Mouse (Mus musculus) midbrain, postnatal 0 days (tissue): Measurements from ENCODE around the gene Serac1. TPM values are rescaled to one million over a fixed set of nuclear protein-coding genes. Genes with fewer than 3 reads are reported as not detected.

Experiments used
- ATAC-seq: fragments of 200-750 bp; cut with Nextera tagmentation; 2 replicates; pipeline ENCODE4 v1.8.0; 2017; ENCODE audit warnings: moderate number of reproducible peaks, mild to moderate bottlenecking, moderate TSS enrichment, moderate library complexity; ENCODE audit not compliant: low FRiP score
- DNase-seq: peaks from one replicate; pipeline ENCODE4 v3.0.0-alpha.2; 2015; ENCODE audit warnings: low spot score
- H3K27ac ChIP-seq: fragments of 300-500 bp; sonication (generic); 2 replicates; pipeline ENCODE4 v1.5.1; 2014; ENCODE audit warnings: low read depth, mild to moderate bottlenecking, low read length, mixed read lengths
- H3K27me3 ChIP-seq: fragments of 300-500 bp; sonication (generic); 2 replicates; pipeline ENCODE4 v1.6.1; 2014; ENCODE audit warnings: low read length, control low read depth, mixed read lengths; ENCODE audit not compliant: insufficient read depth
- H3K36me3 ChIP-seq: fragments of 300-500 bp; sonication (generic); 2 replicates; pipeline ENCODE4 v1.6.1; 2014; ENCODE audit warnings: low read length, control low read depth, mixed read lengths; ENCODE audit not compliant: insufficient read depth
- H3K4me1 ChIP-seq: fragments of 300-500 bp; sonication (generic); 2 replicates; pipeline ENCODE4 v1.6.1; 2014; ENCODE audit warnings: mild to moderate bottlenecking, control low read depth, antibody characterized with exemption, low read length, mixed read lengths; ENCODE audit not compliant: insufficient read depth
- H3K4me2 ChIP-seq: fragments of 300-500 bp; sonication (generic); 2 replicates; pipeline ENCODE4 v1.6.1; 2014; ENCODE audit warnings: low read depth, mild to moderate bottlenecking, low read length, mixed read lengths; ENCODE audit not compliant: poor library complexity, severe bottlenecking
- H3K4me3 ChIP-seq: fragments of 300-500 bp; sonication (generic); 2 replicates; pipeline ENCODE4 v1.5.1; 2014; ENCODE audit warnings: low read depth, mild to moderate bottlenecking, low read length, moderate library complexity
- H3K9ac ChIP-seq: fragments of 300-500 bp; sonication (generic); replicated peaks from 2 replicates; pipeline ENCODE4 v1.6.1; 2014; ENCODE audit warnings: mild to moderate bottlenecking, low read length, moderate library complexity, mixed read lengths; ENCODE audit not compliant: poor library complexity, severe bottlenecking
- H3K9me3 ChIP-seq: fragments of 300-500 bp; sonication (generic); 2 replicates; pipeline ENCODE4 v1.6.1; 2016; ENCODE audit warnings: low read length, control low read depth
- CTCF ChIP-seq: IDR thresholded peaks from 2 replicates; pipeline ENCODE4 v1.5.1; 2016; ENCODE audit warnings: antibody characterized with exemption, mild to moderate bottlenecking
- WGBS: fragments of 180-500 bp; shearing (Covaris S2); extraction: QIAGEN DNeasy Blood & Tissue Kit; methylation state at CpG from one replicate; pipeline ENCODE4 v1.1.7; 2014; 5-methylcytosine and 5-hydroxymethylcytosine counted together
- polyA plus RNA-seq: library from polyadenylated mRNA; unstranded; fragments of >200 nt; fragmentation: Nextera tagmentation; extraction: Ambion mirVana; gene quantifications from 2 replicates; pipeline ENCODE4 v1.2.1, GENCODE M21; 2015
- total RNA-seq: library from RNA; depleted of rRNA; stranded (reverse); fragments of >200 nt; gene quantifications from 2 replicates; pipeline ENCODE4 v1.2.3, GENCODE M21; 2014

The Serac1 gene
- total and polyA plus RNA-seq, 2 experiments from 2014 or later = 6.8 to 14.3 TPM

DNA sequence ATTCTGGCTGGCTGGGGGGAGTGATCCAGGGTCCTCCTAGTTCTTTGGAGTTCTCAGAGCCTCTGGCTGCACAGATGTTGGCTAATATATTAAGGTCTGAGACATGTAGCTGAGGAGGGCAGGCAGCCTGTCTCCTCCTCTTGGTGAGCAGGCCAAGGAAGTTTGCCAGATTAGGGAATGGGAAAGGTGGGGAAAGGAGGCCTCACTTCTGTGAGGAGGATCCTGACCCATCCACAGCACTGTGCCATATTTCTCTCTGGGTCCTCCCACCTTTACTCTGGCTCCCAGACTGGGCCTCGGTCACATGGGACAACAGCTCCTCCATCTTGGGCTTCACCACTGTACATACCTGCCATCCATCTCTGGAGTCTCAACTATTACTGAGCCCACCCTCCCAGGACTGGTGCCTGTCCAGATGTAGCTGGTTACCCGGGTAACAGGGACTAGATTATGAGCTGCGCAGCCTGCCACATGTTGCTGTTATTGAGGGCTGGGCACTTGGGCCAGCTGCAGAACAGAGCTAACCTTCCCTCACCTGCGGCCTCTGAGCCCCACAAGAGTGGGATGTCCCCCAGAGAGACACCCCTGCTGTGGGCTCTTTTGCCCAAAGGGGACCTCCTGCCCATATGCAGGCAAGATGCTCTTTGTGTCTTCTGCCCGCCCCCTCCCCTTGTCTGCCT, 72.3 kb downstream of the Serac1 start:
- WGBS = 85% methylated on average over 5 of the region's 5 CpGs
- H3K9ac ChIP-seq = no peak overlapping the region
- DNase-seq = no peak
- no peak overlapping the region for H3K4me2 ChIP-seq
- no peaks in the 10 kb centered on the region for H3K36me3 ChIP-seq
- no peaks in the 10 kb centered on the region for H3K9me3 ChIP-seq
- no peak for TF ChIP-seq CTCF
- no peak overlapping the region for H3K27ac ChIP-seq
- ATAC-seq = no peak; the same call in 1 of the 2 replicates
- no peaks in the 10 kb centered on the region for H3K27me3 ChIP-seq
- H3K4me3 ChIP-seq = no peak overlapping the region
- H3K4me1 ChIP-seq = peaks cover 10% of the 10 kb centered on the region

DNA sequence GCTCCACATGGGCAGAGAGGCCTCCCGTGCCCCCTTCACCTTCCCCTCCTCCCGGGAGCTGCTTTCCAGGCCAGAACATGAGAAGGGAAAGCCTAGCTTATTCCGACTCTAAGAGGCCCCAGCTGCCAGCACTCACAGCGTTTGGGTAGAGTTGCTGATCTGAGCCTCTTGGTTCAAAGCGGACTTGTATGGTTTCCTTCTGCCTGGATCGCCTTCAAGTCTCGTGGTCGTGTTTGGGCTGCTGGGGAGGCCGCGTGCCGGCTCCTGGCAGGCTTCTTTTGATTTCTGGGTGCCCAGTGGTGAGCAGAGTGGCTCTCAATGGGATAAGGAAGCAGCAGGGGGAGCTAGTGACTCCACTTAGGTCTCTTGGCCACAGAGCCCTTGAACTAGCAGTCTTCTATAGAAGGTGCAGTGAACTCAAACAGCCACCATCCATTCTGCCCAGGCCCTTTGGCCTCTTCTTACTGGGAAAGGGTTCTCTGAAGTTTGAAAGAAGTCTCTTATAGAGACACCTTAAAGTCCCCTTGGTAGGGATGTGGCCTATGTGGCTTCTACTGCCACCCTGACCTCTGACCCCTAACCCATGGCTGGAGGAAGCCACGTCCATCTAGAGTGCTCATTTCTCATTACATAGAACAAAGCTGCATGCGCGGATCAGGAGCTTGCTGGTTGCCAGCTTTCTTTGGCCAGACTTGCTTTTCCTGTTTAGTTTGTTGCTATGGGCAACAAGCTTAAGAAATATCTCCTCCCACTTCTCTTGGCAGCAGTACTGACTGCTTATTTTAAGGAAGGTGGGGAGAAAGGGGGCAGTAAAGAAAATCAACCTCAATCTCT, 73.7 kb downstream of the Serac1 start:
- H3K36me3 ChIP-seq = no peaks in the 10 kb centered on the region
- H3K9me3 ChIP-seq = no peaks in the 10 kb centered on the region
- H3K4me1 ChIP-seq = peaks cover 10% of the 10 kb centered on the region
- DNase-seq = peak; percentile 77
- peak; percentile 63; the same call in 1 of the 2 replicates for ATAC-seq
- TF ChIP-seq CTCF = peak; percentile 41
- peak overlapping the region; percentile 32; the same call in 1 of the 2 replicates for H3K27ac ChIP-seq
- H3K4me2 ChIP-seq = peak overlapping the region; percentile 24
- WGBS = 13% methylated on average over 14 of the region's 14 CpGs
- no peak overlapping the region for H3K9ac ChIP-seq
- no peaks in the 10 kb centered on the region for H3K27me3 ChIP-seq
- H3K4me3 ChIP-seq = no peak overlapping the region

DNA sequence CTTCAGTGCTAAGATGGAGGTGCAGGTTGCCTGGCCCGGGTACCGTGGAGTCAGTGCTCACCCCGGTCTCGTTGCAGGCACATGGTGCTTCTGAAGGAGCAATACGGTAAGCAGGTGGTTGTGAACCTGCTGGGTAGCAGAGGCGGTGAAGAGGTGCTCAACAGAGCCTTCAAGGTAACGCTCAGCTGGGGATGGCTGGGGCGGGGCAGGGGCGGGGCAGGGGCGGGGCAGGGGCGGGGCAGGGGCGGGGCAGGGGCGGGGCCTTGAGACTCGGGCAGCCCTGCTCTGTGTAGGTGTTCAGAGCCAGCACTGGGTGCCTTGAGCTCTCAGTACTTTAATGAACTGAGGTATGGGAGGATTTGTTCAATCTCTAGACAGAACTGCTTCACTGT, 74.3 kb downstream of the Serac1 start:
- no peaks in the 10 kb centered on the region for H3K9me3 ChIP-seq
- WGBS = 17% methylated on average over 10 of the region's 14 CpGs
- no peak for DNase-seq
- peaks cover 10% of the 10 kb centered on the region for H3K4me1 ChIP-seq
- no peak overlapping the region for H3K4me3 ChIP-seq
- peak; percentile 41; the same call in 1 of the 2 replicates for ATAC-seq
- TF ChIP-seq CTCF = no peak
- H3K4me2 ChIP-seq = no peak overlapping the region
- no peak overlapping the region for H3K9ac ChIP-seq
- no peaks in the 10 kb centered on the region for H3K36me3 ChIP-seq
- no peaks in the 10 kb centered on the region for H3K27me3 ChIP-seq
- 0 out of 2 replicates have a peak overlapping the region, but pooled peaks have one; percentile 32 for H3K27ac ChIP-seq

DNA sequence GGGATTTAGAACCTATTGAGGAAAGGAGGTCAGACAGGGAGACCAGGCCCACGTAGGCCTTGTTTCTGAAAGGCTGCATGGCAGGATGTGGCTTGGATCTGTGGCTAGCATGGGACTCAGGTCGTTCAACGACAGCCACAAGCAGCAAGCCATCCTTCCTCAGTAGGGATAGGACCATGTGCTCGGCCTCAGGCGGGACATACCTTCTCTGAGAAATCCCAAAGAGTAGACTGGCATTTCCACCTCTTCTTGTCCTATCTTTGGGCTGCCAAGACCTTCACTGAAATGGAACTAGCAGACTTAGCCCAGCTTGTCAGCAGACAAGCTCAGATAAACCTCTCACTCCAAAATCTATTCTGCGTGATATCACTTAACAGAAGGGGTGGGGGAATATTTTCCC, 75.9 kb downstream of the Serac1 start:
- H3K4me2 ChIP-seq = no peak overlapping the region
- no peak overlapping the region for H3K4me3 ChIP-seq
- H3K36me3 ChIP-seq = no peaks in the 10 kb centered on the region
- H3K27me3 ChIP-seq = no peaks in the 10 kb centered on the region
- H3K4me1 ChIP-seq = peaks cover 10% of the 10 kb centered on the region
- H3K27ac ChIP-seq = no peak overlapping the region
- 94% methylated on average over 6 of the region's 6 CpGs for WGBS
- TF ChIP-seq CTCF = no peak
- no peak for DNase-seq
- H3K9ac ChIP-seq = no peak overlapping the region
- no peak for ATAC-seq
- no peaks in the 10 kb centered on the region for H3K9me3 ChIP-seq

DNA sequence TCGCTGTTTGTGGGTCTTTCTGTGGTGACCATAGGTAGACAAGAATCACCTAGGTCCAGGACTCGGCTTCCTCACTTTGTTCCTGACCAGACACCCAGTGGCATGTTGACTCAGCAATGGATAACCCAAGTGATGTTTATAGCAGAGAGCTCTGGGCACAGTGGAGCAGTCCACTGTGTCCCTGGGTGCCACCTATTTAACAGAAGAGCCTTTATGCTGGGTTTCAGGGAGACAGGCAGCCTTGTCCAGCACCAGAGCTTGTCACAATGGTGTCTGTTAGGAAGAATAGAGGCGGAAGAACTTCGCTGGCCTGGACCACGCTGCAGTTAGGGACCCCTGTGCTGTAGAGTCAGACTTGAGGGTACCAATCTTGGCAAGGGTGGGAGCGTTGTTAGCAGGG, 77.0 kb downstream of the Serac1 start:
- no peaks in the 10 kb centered on the region for H3K27me3 ChIP-seq
- H3K4me1 ChIP-seq = peaks cover 13% of the 10 kb centered on the region
- H3K9ac ChIP-seq = no peak overlapping the region
- H3K27ac ChIP-seq = no peak overlapping the region
- no peaks in the 10 kb centered on the region for H3K9me3 ChIP-seq
- no peak overlapping the region for H3K4me2 ChIP-seq
- no peaks in the 10 kb centered on the region for H3K36me3 ChIP-seq
- ATAC-seq (no peak), DNase-seq (no peak)
- 88% methylated on average over 6 of the region's 6 CpGs for WGBS
- no peak for TF ChIP-seq CTCF
- no peak overlapping the region for H3K4me3 ChIP-seq

DNA sequence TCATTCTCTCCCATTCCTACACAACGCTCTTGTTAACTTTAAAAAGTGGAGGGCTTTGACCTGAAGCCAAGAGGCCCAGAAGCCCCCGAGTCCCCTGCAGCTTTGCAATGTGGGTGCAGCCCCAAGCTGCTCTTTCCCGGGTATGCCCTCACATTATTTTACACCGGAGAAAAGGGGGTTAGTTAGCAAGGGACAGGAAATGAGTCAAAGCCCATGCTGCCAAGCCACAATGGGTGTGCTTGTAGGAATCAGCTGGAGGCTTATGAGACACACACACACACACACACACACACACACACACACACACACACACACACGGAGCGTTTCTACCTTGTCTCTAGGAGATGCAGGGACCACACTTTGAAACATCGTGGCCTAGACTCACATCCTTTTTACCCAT, 77.7 kb downstream of the Serac1 start:
- Histone ChIP-seq H3K4me2 (no peak overlapping the region), H3K27me3 (no peaks in the 10 kb centered on the region), H3K4me1 (peaks cover 15% of the 10 kb centered on the region), H3K27ac (no peak overlapping the region), H3K36me3 (no peaks in the 10 kb centered on the region), H3K9ac (no peak overlapping the region), H3K9me3 (no peaks in the 10 kb centered on the region), H3K4me3 (no peak overlapping the region)
- DNase-seq (no peak), ATAC-seq (no peak)
- TF ChIP-seq CTCF = no peak
- WGBS = 79% methylated on average over 7 of the region's 7 CpGs
